In genomic region chr15:103522458-103523099, GRCm38 (mm10) we compare ENCODE assay signal across 12 mouse cellular contexts. TPM values are rescaled to one million over a fixed set of nuclear protein-coding genes. Genes with fewer than 3 reads are reported as not detected.
DNase-seq lines count a peak whose midpoint lies in the region; ATAC-seq lines count a peak whose summit lies in the region.
"Had no signal": no experiment of that assay in that cellular context is flagged by ENCODE, and none has a peak within 500 bp of the region (broad histone marks: within the 10 kb centered on the region; RNA-seq: fewer than 3 reads in every experiment).

No protein-coding gene starts in this region.

- peaks cover 43% of the 10 kb centered on the region for H3K4me1 ChIP-seq in forebrain, embryonic 15.5 days

- DNase-seq in frontal cortex, postnatal 25 days (ENCODE audit: low spot score in 2 of 2), result no peak
- DNase-seq in ES-CJ7 (ENCODE audit: low read depth, low spot score), result peak; percentile 95
- peak; percentile 16 to 53 for DNase-seq in lung, postnatal 4 days
- no peak for DNase-seq in Muller cell, postnatal 12 days (ENCODE audit: inconsistent ontology term)
- no peak for DNase-seq in heart, postnatal 4 days
- DNase-seq in ovary, postnatal 10 days (ENCODE audit: low spot score), result no peak

- H3K4me3 ChIP-seq in forebrain, embryonic 15.5 days, result no peak overlapping the region

- WGBS in forebrain, embryonic 15.5 days, result 65% methylated on average over 3 of the region's 3 CpGs

- H3K27ac ChIP-seq in forebrain, embryonic 15.5 days (replicated peaks), result peak overlapping the region; percentile 12

- no peak overlapping the region for H3K9ac ChIP-seq in forebrain, embryonic 15.5 days (replicated peaks)

- no peaks in the 10 kb centered on the region for H3K9me3 ChIP-seq in forebrain, embryonic 15.5 days

- no peaks in the 10 kb centered on the region for H3K27me3 ChIP-seq in forebrain, embryonic 15.5 days
- H3K27me3 ChIP-seq: CH12.LX had no signal

- 0 out of 2 replicates have a peak, but pooled peaks have one; percentile 5 for ATAC-seq in frontal cortex, adult (ENCODE audit: low TSS enrichment)
- ATAC-seq in forebrain, embryonic 15.5 days (replicated peaks), result no peak
- ATAC-seq: inflammation-experienced regulatory T-cells, adult 6 months had no signal

- peaks cover 28% of the 10 kb centered on the region for H3K36me3 ChIP-seq in forebrain, embryonic 15.5 days

- H3K4me2 ChIP-seq in forebrain, embryonic 15.5 days (replicated peaks), result no peak overlapping the region

RNA-seq across cellular contexts. Expression of gene Ppp1r1a, which starts 15.2 kb away (rescaled TPM):
- polyA plus RNA-seq in forebrain, embryonic 15.5 days (2015; fragmentation: Nextera tagmentation; extraction: Ambion mirVana), result 100 TPM in 2 replicates
- 10 to 100 TPM; 26.9 to 31.4 TPM for total RNA-seq in heart, postnatal 4 days (2021)
- total RNA-seq: CH12.LX; megakaryocyte progenitor cell, adult 5-6 weeks had no signal

RNA-seq across cellular contexts. Expression of gene Pde1b, which starts 19.7 kb away (rescaled TPM):
- polyA plus RNA-seq in forebrain, embryonic 15.5 days (2015; fragmentation: Nextera tagmentation; extraction: Ambion mirVana), result 71.3 and 73.2 TPM in 2 replicates
- total RNA-seq in heart, postnatal 4 days (2021), result 1 to 10 TPM; 1.8 to 2.2 TPM

RNA-seq across cellular contexts. Expression of gene Glycam1, which starts 42.3 kb away (rescaled TPM):
- not detected in 2 replicates for polyA plus RNA-seq in forebrain, embryonic 15.5 days (2015; fragmentation: Nextera tagmentation; extraction: Ambion mirVana)
- total RNA-seq in heart, postnatal 4 days (2021), result not detected
- total RNA-seq: CH12.LX; gastrocnemius, adult 8-10 months; megakaryocyte progenitor cell, adult 5-6 weeks had no signal
- polyA plus RNA-seq: inflammation-experienced regulatory T-cells, adult 6 months had no signal

Comparison
In these comparisons a context has a peak if more than half of its experiments do, and no peak if none do; other contexts are left out.
1. DNase-seq: peak in ES-CJ7 (single experiment) and lung, postnatal 4 days (2 of 2); none in frontal cortex, postnatal 25 days (0 of 2), Muller cell, postnatal 12 days (single experiment), heart, postnatal 4 days (single experiment) and ovary, postnatal 10 days (single experiment).